Mouse (Mus musculus) right cerebral cortex, adult 2 months (tissue): ENCODE results near the gene Msmp.

ENCODE experiments used
- DNase-seq, 2 experiments: peaks; one replicate each; pipeline ENCODE4 v3.0.0; 2021 to 2022; ENCODE audit warnings: low spot score in 2 of 2

Gene Msmp

GRCm38 (mm10) chr4:43593453-43593852 is 9.2 kb upstream of the Msmp start:
- DNase-seq, result no peak

GRCm38 (mm10) chr4:43591961-43592360 is 7.7 kb upstream of the Msmp start:
- no peak for DNase-seq

- no peak for DNase-seq
Measured at GRCm38 (mm10) chr4:43591543-43591942, 7.2 kb upstream of the Msmp start.

GRCm38 (mm10) chr4:43587681-43588080 is 3.4 kb upstream of the Msmp start:
- no peak for DNase-seq

- no peak for DNase-seq
Measured at GRCm38 (mm10) chr4:43586411-43586810, 2.1 kb upstream of the Msmp start.

- DNase-seq, result no peak
Measured at GRCm38 (mm10) chr4:43585682-43586081, 1.4 kb upstream of the Msmp start.

DNA sequence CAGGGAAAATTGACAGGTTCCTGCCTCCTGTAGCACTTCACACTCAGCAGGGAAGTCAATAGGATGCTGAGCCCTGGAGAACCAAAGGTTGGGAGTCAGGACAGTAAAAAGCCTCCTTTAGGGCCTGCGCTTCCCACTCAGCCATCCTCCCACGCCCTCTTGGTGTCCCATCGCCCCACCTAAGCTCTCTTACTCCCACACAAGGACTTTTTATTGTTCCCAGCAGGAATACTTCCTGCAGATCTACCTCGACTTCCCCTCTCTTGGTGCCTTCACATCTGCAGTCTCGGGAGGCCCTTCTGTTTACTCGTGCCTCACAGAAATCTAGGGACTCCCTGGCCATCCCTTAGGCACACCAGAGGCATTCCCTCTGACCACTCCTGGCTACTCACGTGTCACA is 873 bp downstream of the Msmp start:
- no peak for DNase-seq

DNA sequence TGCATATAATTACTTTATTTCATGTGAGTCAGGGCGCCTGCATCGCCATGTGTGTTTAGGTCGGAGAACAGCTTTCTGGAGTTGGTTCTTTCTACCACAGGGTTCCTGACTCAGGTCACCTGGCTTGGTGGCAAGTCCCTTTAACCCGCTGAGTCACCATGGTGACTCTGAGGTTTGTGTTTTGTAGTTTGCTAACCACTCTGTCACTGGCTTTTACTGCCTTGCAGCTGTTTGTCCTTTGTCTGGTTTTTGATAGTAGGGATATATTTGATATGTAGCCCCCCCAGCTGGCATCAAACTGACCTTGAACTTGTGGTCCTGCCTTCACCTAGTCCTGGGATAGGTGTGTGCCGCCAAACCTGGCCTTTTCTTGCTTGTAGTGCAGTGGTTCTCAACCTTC is 2.1 kb downstream of the Msmp start:
- no peak for DNase-seq

DNA sequence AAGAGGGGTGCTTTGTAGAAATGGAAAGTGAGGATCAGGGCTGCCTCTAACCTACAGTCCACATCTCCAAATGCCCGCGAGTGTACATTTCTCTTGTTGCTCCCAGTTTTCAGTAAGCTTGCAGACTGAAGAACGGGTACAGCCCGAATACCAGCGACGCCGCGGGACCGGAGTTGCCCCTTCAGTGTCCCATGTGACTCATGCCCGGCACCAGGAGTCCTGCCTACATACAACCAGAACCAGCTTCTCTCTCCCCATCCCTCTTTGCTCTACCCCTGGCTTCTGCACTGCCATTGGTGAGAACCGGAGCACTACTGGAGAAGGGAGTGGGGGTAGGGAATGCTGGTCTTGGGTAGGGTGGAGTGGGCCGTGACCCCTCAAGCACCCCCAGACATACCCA is 2.9 kb downstream of the Msmp start:
- no peak for DNase-seq

- no peak for DNase-seq
Measured at GRCm38 (mm10) chr4:43580721-43581120, 3.6 kb downstream of the Msmp start.

DNA sequence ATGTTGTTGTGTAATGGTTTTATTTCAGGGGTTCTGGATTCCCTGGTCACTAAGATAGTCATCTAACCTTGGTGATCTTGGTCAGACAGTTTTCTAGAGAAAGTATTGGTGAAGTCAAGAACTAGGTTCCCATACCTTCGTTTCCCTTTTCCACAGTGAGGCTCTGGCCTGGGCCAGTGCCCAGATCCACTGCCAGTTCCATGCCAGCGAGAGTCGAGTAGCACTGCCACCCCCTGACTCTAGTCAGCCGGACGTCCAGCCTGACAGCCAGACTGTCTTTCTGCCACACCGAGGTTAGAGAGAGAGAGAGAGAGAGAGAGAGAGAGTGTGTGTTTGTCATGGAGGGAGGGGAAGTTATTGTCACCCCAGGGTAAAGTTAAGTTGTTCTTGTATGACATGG is 4.6 kb downstream of the Msmp start:
- no peak for DNase-seq

- DNase-seq, result no peak
Measured at GRCm38 (mm10) chr4:43579256-43579655, 5.0 kb downstream of the Msmp start.

DNA sequence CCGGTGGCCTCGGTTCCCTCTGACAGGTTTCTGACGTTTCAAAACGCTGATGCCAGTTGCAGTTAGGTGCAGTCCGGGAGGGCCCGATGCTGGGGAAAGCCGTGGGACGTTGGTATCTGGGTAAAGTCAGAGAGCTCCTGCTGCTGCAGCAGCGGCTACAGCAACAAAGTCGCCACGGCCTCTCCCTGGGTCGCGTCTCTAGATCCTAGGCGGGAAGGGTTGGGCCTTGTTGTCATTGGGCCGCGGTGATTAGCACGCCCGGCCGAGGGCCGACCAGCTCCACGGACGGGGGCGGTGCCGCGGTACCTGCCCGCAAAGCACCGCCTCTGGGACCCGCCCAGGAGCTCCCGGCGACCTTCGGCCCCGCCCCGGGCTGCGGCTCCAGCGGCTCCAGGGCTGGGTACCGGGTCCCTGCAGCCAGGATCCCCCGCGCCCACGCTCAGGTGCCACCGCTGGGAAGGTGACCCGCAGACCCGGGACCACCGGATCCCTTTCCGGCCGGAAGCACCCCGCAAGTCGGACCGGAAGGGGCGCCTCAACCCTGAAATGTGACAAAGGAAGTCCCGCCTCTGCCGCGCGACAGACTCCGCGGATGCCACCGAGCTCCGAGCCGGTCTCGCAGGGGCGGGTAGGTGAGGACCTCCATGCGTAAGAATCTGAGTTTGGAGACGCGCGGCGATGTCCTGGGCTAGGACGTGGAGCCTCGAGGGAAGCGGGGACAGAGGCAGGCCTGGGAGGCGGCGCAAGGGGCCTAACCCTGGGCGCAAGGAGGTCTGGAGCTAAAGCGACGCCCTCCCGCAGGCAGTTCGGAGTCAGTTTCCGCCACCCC is 5.7 kb downstream of the Msmp start, which contains the start of the genes Rgp1 and Gba2:
Gene Rgp1, plus strand, starts transcription at position 340 of the 829 bp plus-strand sequence.
Gene Gba2, minus strand, starts transcription at position 498 of the 829 bp plus-strand sequence.
- DNase-seq, result peak; percentile 86 to 89

DNA sequence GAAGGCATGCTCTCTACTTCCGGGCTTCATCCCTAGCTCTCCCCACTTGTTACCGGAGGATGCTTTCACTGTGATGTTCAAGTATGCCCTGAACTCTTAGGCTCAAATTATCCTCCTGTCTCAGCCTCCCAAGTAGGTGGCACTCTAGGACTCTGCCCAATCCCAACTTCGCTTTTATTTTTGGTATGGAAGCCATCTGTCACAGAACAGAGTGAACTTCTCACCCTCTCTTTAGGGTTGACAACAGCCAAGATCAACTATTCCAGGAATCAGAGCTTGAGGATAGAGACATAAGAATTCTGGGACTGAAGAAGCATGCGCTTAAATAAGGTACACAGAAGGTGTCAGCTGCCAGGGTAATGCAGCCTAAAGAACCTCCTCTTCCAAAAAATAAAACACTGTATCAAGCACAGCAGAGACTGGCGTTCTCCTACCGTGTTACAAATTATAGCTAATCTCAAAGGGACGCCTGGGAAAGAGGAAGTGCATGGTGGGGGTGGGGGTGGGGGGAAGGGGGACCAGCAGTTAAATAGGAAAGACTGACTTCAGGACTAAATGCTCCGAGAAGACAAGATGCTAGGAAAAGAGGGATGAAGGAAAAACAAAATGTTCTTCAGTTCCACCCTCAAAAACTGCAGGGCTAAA is 6.9 kb downstream of the Msmp start:
- no peak for DNase-seq

DNA sequence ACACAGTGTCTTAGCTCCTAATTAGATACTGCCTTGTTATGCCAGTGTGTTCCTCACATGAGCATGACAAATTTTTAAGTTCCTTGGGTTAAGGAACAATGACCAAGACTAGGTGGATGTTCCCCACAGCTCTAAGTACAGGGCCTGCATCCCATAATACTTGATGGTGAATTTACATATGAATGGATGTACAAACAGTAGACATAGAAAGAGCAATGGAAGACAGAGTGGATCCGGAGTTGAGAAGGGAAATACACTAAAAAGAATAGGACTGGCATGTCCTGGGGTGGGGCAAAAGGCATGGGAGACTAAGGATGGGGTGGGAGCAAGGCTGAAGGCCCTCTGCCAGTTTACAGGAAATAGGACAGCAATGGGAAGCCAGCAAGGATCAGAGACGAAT is 8.9 kb downstream of the Msmp start:
- no peak for DNase-seq

DNA sequence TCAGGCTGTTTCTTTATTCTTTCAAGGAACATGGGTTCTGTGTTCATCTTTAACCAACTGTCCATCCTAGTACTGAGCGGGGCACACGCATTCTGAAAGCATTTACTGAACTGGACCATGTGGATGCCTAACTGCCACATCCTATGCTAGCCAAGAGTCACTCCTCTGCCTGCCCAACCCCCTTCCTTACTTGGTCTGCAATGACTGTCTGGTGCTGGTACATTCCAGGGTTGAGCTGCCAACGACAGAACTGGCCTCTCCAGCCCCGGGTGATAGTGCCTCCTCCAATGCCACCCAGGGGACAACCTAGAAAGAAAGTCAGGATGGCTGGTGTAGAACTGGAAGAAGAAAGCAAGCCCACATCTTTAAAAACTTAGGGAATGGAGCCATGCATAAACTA is 10.7 kb downstream of the Msmp start:
- no peak for DNase-seq

GRCm38 (mm10) chr4:43571395-43572045 is 12.8 kb downstream of the Msmp start:
- no peak for DNase-seq

DNA sequence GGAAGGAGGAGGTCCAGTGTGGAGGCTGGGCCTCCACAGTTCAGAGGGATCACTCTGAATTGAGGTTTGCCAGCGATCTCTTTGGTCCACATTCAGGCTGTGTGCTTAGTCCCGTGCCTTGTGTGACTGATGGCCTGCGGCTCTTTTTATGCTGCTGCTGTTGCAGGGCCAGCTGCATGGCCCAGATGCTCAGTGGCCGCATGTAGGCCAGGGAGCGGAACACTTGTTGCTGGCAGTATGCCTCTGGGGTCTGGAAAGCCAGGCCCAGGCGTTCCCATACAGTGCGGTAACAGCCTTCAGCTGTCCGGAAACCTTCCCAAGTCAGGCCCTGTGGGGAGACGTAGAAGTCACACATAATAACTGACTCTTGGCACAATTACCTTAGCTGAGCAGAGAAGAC is 17.2 kb downstream of the Msmp start:
- no peak for DNase-seq

DNA sequence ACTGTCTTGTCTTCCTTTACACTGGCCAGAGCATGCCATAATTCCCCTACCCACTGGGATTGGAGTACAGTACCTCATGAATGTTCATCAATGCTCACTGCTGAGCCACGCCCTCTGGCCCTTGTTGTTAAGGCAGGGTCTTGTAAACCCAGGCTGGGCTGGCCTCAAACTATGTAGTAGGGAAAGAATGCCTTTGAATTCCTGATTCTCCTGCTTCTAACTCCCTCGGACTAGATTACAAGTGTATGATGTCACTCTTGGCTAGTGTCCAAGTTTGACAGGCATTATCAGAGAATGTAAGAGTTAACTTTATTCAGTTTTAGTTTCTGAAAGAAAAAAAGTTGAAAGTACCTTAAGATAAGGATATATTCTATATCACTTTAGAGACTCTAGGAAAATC is 20.1 kb downstream of the Msmp start:
- DNase-seq, result no peak

GRCm38 (mm10) chr4:43563601-43563875 is 20.8 kb downstream of the Msmp start:
- no peak for DNase-seq

DNA sequence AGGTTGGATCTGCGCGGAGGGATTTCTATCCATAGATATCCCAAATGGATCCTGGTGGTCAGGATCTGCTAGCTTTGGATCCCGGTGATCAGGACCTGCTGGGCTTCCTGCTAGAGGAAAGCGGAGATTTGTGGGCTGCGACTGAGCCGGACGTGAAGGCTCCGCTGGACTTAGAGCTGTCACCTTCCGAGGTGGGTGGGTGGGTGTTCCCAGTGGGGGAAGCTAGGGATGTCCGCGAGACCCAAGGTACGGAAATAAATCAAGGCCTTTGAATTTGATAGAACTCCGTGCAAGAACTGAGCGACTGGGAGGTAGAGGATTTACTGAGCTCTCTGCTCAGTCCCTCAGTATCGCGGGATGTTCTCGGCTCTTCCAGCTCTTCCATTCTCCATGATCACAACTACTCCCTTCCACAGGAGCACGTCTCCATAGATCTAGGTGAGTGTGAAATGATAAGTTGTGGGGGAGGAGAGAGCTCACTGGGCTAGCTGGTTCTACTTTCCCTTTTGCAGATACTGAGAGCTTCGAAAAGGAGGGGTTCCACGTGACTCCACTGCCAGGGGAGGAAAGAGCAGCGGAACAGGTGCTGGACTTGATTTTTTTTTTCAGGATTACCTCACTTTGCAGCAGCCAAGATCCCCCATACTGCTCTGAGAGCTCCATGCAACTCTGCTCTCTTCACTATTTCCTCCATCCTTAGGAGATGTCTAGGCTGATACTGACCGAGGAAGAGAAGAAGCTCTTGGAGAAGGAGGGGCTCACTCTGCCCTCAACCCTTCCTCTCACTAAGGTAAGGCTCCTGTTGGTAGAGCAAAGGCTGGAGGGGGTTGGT is 21.3 kb downstream of the Msmp start:
- no peak for DNase-seq
